Mouse (Mus musculus): ENCODE results near the gene Mgst2. TPM values are rescaled to one million over a fixed set of nuclear protein-coding genes. Genes with fewer than 3 reads are reported as not detected.

Mgst2 gene
- polyA plus RNA-seq, 1 experiment from 2014 or later, result 2.5 TPM

- ATAC-seq (ENCODE audit: insufficient number of reproducible peaks, low FRiP score), result no peak
- peaks cover 16% of the 10 kb centered on the region for H3K4me1 ChIP-seq (replicated peaks)
These were observed 14.8 kb downstream of the Mgst2 start for GRCm38 (mm10) chr3:51674963-51675362.

GRCm38 (mm10) chr3:51685539-51685938, 25.4 kb downstream of the Mgst2 start:
- Histone ChIP-seq H3K4me1 (replicated peaks) (no peaks in the 10 kb centered on the region), H3K36me3 (peaks cover 13% of the 10 kb centered on the region), H3K27ac (ENCODE audit: poor library complexity, severe bottlenecking) (no peak overlapping the region), H3K4me2 (no peak overlapping the region), H3K27me3 (replicated peaks) (no peaks in the 10 kb centered on the region), H3K9me3 (replicated peaks) (no peaks in the 10 kb centered on the region), H3K4me3 (no peak overlapping the region), H3K9ac (no peak overlapping the region)
- 90% methylated on average over 6 of the region's 6 CpGs for WGBS
- no peak for ATAC-seq (ENCODE audit: insufficient number of reproducible peaks, low FRiP score)

More at GRCm38 (mm10) chr3:51674963-51675362, 14.8 kb downstream of the Mgst2 start:
- Histone ChIP-seq H3K4me3 (no peak overlapping the region), H3K36me3 (no peaks in the 10 kb centered on the region), H3K9ac (no peak overlapping the region), H3K4me2 (no peak overlapping the region), H3K9me3 (replicated peaks) (no peaks in the 10 kb centered on the region), H3K27me3 (replicated peaks) (no peaks in the 10 kb centered on the region), H3K27ac (ENCODE audit: poor library complexity, severe bottlenecking) (no peak overlapping the region)
- WGBS, result 52% methylated on average over 3 of the region's 3 CpGs

GRCm38 (mm10) chr3:51686316-51686715, 26.2 kb downstream of the Mgst2 start:
- H3K27ac ChIP-seq (ENCODE audit: poor library complexity, severe bottlenecking), result no peak overlapping the region
- 88% methylated on average over 6 of the region's 6 CpGs for WGBS

GRCm38 (mm10) chr3:51686791-51687190, 26.6 kb downstream of the Mgst2 start:
- ATAC-seq (ENCODE audit: insufficient number of reproducible peaks, low FRiP score), result no peak
- H3K36me3 ChIP-seq, result peaks cover 15% of the 10 kb centered on the region
- 86% methylated on average over 6 of the region's 6 CpGs for WGBS

More at GRCm38 (mm10) chr3:51686316-51686715, 26.2 kb downstream of the Mgst2 start:
- Histone ChIP-seq H3K4me1 (replicated peaks) (no peaks in the 10 kb centered on the region), H3K4me3 (no peak overlapping the region), H3K36me3 (peaks cover 15% of the 10 kb centered on the region), H3K9ac (no peak overlapping the region), H3K4me2 (no peak overlapping the region), H3K27me3 (replicated peaks) (no peaks in the 10 kb centered on the region), H3K9me3 (replicated peaks) (no peaks in the 10 kb centered on the region)
- no peak for ATAC-seq (ENCODE audit: insufficient number of reproducible peaks, low FRiP score)

GRCm38 (mm10) chr3:51688725-51689124, 28.6 kb downstream of the Mgst2 start:
- WGBS, result 61% methylated on average over 8 of the region's 8 CpGs
- no peak overlapping the region for H3K27ac ChIP-seq (ENCODE audit: poor library complexity, severe bottlenecking)
- no peaks in the 10 kb centered on the region; the same call in 1 of the 2 replicates for H3K9me3 ChIP-seq (replicated peaks)
- H3K27me3 ChIP-seq (replicated peaks), result no peaks in the 10 kb centered on the region
- H3K4me1 ChIP-seq (replicated peaks), result no peaks in the 10 kb centered on the region
- no peak overlapping the region for H3K4me3 ChIP-seq
- H3K9ac ChIP-seq, result no peak overlapping the region
- no peak overlapping the region for H3K4me2 ChIP-seq
- peak; percentile 84 for ATAC-seq (ENCODE audit: insufficient number of reproducible peaks, low FRiP score)
- H3K36me3 ChIP-seq, result peaks cover 17% of the 10 kb centered on the region

More at GRCm38 (mm10) chr3:51686791-51687190, 26.6 kb downstream of the Mgst2 start:
- H3K27ac ChIP-seq (ENCODE audit: poor library complexity, severe bottlenecking), result no peak overlapping the region
- no peak overlapping the region for H3K4me3 ChIP-seq
- no peak overlapping the region for H3K4me2 ChIP-seq
- H3K9ac ChIP-seq, result no peak overlapping the region
- no peaks in the 10 kb centered on the region for H3K9me3 ChIP-seq (replicated peaks)
- no peaks in the 10 kb centered on the region for H3K27me3 ChIP-seq (replicated peaks)
- no peaks in the 10 kb centered on the region for H3K4me1 ChIP-seq (replicated peaks)

GRCm38 (mm10) chr3:51693196-51693595, 33.0 kb downstream of the Mgst2 start:
- Histone ChIP-seq H3K27ac (ENCODE audit: poor library complexity, severe bottlenecking) (no peak overlapping the region), H3K4me2 (no peak overlapping the region), H3K27me3 (replicated peaks) (no peaks in the 10 kb centered on the region), H3K9me3 (replicated peaks) (no peaks in the 10 kb centered on the region; the same call in 1 of the 2 replicates), H3K36me3 (peaks cover 19% of the 10 kb centered on the region), H3K9ac (no peak overlapping the region), H3K4me3 (no peak overlapping the region), H3K4me1 (replicated peaks) (no peaks in the 10 kb centered on the region)
- WGBS, result 84% methylated on average over 10 of the region's 10 CpGs
- no peak for ATAC-seq (ENCODE audit: insufficient number of reproducible peaks, low FRiP score)

GRCm38 (mm10) chr3:51694576-51694975, 34.4 kb downstream of the Mgst2 start:
- Histone ChIP-seq H3K4me2 (no peak overlapping the region), H3K9me3 (replicated peaks) (no peaks in the 10 kb centered on the region; the same call in 1 of the 2 replicates), H3K4me3 (no peak overlapping the region), H3K9ac (no peak overlapping the region), H3K27me3 (replicated peaks) (no peaks in the 10 kb centered on the region), H3K27ac (ENCODE audit: poor library complexity, severe bottlenecking) (no peak overlapping the region), H3K36me3 (peaks cover 16% of the 10 kb centered on the region), H3K4me1 (replicated peaks) (no peaks in the 10 kb centered on the region)
- WGBS, result 85% methylated on average over 14 of the region's 14 CpGs
- ATAC-seq (ENCODE audit: insufficient number of reproducible peaks, low FRiP score), result no peak

- H3K4me1 ChIP-seq (replicated peaks), result peaks cover 6% of the 10 kb centered on the region
- H3K4me3 ChIP-seq, result no peak overlapping the region
- WGBS, result 80% methylated on average over 3 of the region's 3 CpGs
- no peaks in the 10 kb centered on the region for H3K27me3 ChIP-seq (replicated peaks)
- peaks cover 6% of the 10 kb centered on the region for H3K36me3 ChIP-seq
- no peak overlapping the region for H3K4me2 ChIP-seq
- no peak overlapping the region for H3K27ac ChIP-seq (ENCODE audit: poor library complexity, severe bottlenecking)
- H3K9ac ChIP-seq, result no peak overlapping the region
- ATAC-seq (ENCODE audit: insufficient number of reproducible peaks, low FRiP score), result no peak
- H3K9me3 ChIP-seq (replicated peaks), result no peaks in the 10 kb centered on the region; the same call in 1 of the 2 replicates
These were observed 35.6 kb downstream of the Mgst2 start for GRCm38 (mm10) chr3:51695713-51696112.

GRCm38 (mm10) chr3:51697931-51698330, 37.8 kb downstream of the Mgst2 start:
- no peaks in the 10 kb centered on the region for H3K9me3 ChIP-seq (replicated peaks)
- 80% methylated on average over 3 of the region's 3 CpGs for WGBS

GRCm38 (mm10) chr3:51700123-51700522, 40.0 kb downstream of the Mgst2 start:
- no peak overlapping the region for H3K27ac ChIP-seq (ENCODE audit: poor library complexity, severe bottlenecking)
- WGBS, result 71% methylated on average over 4 of the region's 4 CpGs

More at GRCm38 (mm10) chr3:51697931-51698330, 37.8 kb downstream of the Mgst2 start:
- Histone ChIP-seq H3K4me2 (no peak overlapping the region), H3K36me3 (0 out of 2 replicates have a peak, but pooled peaks cover 3% of the 10 kb centered on the region), H3K4me3 (no peak overlapping the region), H3K27ac (ENCODE audit: poor library complexity, severe bottlenecking) (no peak overlapping the region), H3K9ac (no peak overlapping the region), H3K27me3 (replicated peaks) (no peaks in the 10 kb centered on the region), H3K4me1 (replicated peaks) (peaks cover 22% of the 10 kb centered on the region)
- no peak for ATAC-seq (ENCODE audit: insufficient number of reproducible peaks, low FRiP score)

GRCm38 (mm10) chr3:51700731-51701280, 40.6 kb downstream of the Mgst2 start:
- no peaks in the 10 kb centered on the region for H3K9me3 ChIP-seq (replicated peaks)
- H3K9ac ChIP-seq, result peak overlapping the region; percentile 69
- H3K4me1 ChIP-seq (replicated peaks), result peaks cover 24% of the 10 kb centered on the region

More at GRCm38 (mm10) chr3:51700123-51700522, 40.0 kb downstream of the Mgst2 start:
- Histone ChIP-seq H3K4me2 (no peak overlapping the region), H3K36me3 (0 out of 2 replicates have a peak, but pooled peaks cover 3% of the 10 kb centered on the region), H3K9ac (no peak overlapping the region), H3K4me3 (no peak overlapping the region), H3K9me3 (replicated peaks) (no peaks in the 10 kb centered on the region), H3K4me1 (replicated peaks) (peaks cover 24% of the 10 kb centered on the region), H3K27me3 (replicated peaks) (no peaks in the 10 kb centered on the region)
- ATAC-seq (ENCODE audit: insufficient number of reproducible peaks, low FRiP score), result no peak

More at GRCm38 (mm10) chr3:51700731-51701280, 40.6 kb downstream of the Mgst2 start:
- no peaks in the 10 kb centered on the region for H3K27me3 ChIP-seq (replicated peaks)
- H3K36me3 ChIP-seq, result 0 out of 2 replicates have a peak, but pooled peaks cover 3% of the 10 kb centered on the region
- H3K4me3 ChIP-seq, result peak overlapping the region; percentile 43
- no peak for ATAC-seq (ENCODE audit: insufficient number of reproducible peaks, low FRiP score)
- peak overlapping the region; percentile 75 for H3K4me2 ChIP-seq
- 27% methylated on average over 15 of the region's 15 CpGs for WGBS
- peak overlapping the region; percentile 56 for H3K27ac ChIP-seq (ENCODE audit: poor library complexity, severe bottlenecking)
